Mouse (Mus musculus) bone marrow macrophage, adult 2 months (primary cell): ENCODE measurements around the gene Znhit1.
"Not testable (repeated sequence)": the region's sequence is repeated elsewhere in the genome, so short reads cannot be mapped to it uniquely, and the experiment has no call there.

Experiments used
- CTCF ChIP-seq: IDR thresholded peaks from 2 replicates; pipeline ENCODE4 v1.5.1; 2012; ENCODE audit warnings: low read depth, mild to moderate bottlenecking, low read length, moderate library complexity
- POLR2A ChIP-seq: IDR thresholded peaks from 2 replicates; pipeline ENCODE4 v1.6.1; 2012; ENCODE audit warnings: mild to moderate bottlenecking, low read depth, low read length, borderline replicate concordance

GRCm38 (mm10) chr5:136949551-136950336 is 38.1 kb downstream of the Znhit1 start:
- not testable (repeated sequence) for TF ChIP-seq CTCF, POLR2A
